Mouse (Mus musculus) monocyte, adult 5-6 weeks (primary cell): ENCODE measurements around the gene Pak3. TPM values are rescaled to one million over a fixed set of nuclear protein-coding genes. Genes with fewer than 3 reads are reported as not detected.

Source experiments
- total RNA-seq: library from RNA; stranded (forward); fragments of 200-1000, 200-491, 200-594 nt; gene quantifications from 3 replicates; pipeline ENCODE4 v1.2.3, GENCODE M21; 2017

The Pak3 gene
- total RNA-seq, 1 experiment from 2014 or later: not detected

Other genes with a start within 250 kb of the Pak3 start
- gene Chrdl1, start 124.3 kb upstream of the Pak3 start, total RNA-seq: not detected in 3 replicates